Mouse (Mus musculus) adrenal gland (tissue): ENCODE results near the gene Rad9b.

Experiments
- intact Hi-C: fragments of 180-260 bp; cut with DNase I; formaldehyde crosslinking; loops from one replicate; pipeline ENCODE4 v1.15.1; 2025
- long read RNA-seq, 2 experiments: library from polyadenylated mRNA; unstranded; transcript quantifications; one replicate each; pipeline ENCODE4 v2.0.0; 2020; ENCODE audit warnings: borderline replicate concordance in 1 of 2; ENCODE audit not compliant: insufficient replicate concordance in 1 of 2

Rad9b gene
- long read RNA-seq, experiment 1, partial matches to known transcripts: 0 of 1 reads
- long read RNA-seq, experiment 1, other reads (novel, unspliced or antisense): 1 of 1 reads
- long read RNA-seq, experiment 2, partial matches to known transcripts: 1 of 4 reads
- long read RNA-seq, experiment 2, other reads (novel, unspliced or antisense): 2 of 4 reads

DNA sequence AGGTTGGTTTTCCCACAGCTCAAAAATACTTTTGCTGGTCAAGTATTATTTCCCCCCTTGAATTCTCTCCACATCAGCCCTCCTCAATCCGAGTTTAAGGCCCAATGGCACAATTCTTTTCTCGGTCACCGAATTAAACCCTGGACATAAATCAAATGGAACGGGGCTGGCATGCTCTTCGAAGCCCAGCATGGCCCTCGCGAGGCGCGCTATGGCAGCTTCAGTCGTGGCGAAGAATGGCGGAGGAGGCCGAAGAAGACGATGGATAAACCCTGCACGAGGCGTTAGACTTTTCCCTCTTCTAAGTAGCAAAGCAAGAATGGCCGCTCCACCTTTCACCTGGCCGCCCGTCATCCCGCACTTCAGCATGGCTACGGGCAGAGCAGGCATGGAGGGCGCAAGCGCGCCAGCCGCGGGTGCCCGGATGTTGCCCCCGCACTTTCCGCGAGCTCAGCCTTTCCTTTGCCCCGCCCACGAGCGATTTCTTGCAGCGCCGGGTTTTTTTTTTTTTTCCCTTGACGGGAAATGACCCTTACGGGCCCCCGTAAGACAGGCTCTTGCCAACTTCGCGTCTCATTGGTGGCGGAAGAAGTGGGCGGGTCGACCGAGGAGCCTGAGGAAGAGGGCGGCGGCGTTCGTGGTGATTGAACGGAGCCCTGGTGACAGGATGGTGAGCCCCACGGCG lies at the start of gene Rad9b, which contains the start of gene Vps29:
Gene Rad9b (minus strand): TSS at position 427 of the 685 bp plus-strand sequence.
Gene Vps29 (plus strand): TSS at position 563 of the 685 bp plus-strand sequence.
- intact Hi-C loops: no loop called here

DNA sequence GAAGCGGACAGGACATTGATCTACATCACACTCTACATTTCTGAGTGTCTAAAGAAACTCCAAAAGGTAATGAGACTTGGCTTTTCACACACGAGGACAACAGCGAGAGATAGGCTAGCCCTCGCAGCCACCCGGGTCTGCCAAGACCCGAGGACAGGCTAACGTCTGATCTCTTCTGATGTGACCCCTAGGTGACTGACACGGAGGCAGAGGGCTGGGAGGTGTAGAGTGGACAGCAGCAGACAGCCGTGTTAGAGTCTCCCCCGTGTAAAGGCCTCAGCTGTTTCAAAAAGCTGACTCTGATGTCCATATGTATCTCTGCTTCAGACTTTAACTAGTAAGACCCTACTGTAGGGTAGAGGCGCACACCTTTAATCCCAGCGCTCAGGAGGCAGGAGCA lies 49.3 kb upstream of the Rad9b start:
- intact Hi-C loops: loop anchor here (5.0 kb wide), 2 partner anchors 224 to 324 kb away; no protein-coding TSS in a partner anchor

DNA sequence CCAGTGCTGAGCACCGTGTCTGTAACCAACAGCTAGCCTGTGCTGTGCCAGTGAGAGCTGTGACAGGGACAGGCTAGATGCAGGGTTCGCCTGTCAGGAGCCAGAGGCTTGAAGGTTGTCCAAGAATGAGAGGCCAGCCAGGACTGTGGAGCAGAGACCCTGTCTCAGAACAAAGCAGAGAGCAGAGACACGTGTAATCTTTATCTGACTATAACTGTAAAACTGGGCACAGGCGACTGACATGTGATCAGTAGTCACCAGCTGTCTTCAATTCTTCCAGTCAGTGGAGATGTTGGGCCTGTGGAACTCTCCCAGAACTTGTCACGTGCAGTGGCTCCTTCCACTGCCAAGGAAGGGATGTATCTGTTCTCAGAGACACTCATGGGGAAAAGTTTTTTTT lies 48.7 kb upstream of the Rad9b start:
- intact Hi-C loops: loop anchor here (5.0 kb wide), 2 partner anchors 225 to 325 kb away; no protein-coding TSS in a partner anchor

DNA sequence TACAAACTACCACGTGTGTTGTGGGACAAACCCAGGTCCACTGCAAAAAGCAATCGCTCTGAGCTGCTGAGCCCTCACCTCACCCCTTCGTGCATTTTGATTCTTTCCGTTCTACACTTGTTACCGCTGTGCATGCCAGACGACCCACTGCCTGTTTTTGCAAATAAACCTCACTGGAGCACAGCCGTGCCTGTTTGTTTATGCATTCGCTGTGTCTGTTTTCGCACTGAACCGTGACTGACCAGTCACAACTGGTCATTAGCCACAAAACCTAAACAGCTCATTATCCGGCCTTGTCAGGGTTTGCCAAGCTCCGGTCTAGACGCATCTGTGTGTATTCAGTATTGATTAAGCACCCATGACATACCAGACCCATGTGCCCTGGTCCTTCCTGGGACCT lies 48.1 kb upstream of the Rad9b start:
- intact Hi-C loops: loop anchor here (5.0 kb wide), 2 partner anchors 225 to 325 kb away; no protein-coding TSS in a partner anchor

DNA sequence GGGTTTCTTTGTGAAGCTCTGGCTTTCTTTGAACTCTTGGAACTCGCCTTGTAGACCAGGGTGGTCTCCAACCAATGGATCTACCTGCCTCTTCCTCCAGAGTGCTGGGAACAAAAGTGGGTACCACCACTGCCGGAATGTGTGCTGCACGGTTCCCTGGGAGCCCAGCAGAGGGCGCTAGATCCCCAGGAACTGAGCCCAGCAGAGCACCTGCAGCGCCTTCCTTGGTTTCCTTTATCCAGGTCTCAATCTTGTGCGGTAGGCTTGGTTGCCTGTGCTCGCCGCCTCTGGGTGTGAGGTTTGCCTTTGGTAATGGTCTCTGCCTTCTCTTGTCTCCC lies 47.2 kb upstream of the Rad9b start:
- intact Hi-C loops: loop anchor here (5.0 kb wide), 2 partner anchors 226 to 326 kb away; no protein-coding TSS in a partner anchor

GRCm38 (mm10) chr5:122400628-122401302 lies 46.7 kb upstream of the Rad9b start:
- intact Hi-C loops: loop anchor here (5.0 kb wide), 2 partner anchors 227 to 327 kb away; no protein-coding TSS in a partner anchor

DNA sequence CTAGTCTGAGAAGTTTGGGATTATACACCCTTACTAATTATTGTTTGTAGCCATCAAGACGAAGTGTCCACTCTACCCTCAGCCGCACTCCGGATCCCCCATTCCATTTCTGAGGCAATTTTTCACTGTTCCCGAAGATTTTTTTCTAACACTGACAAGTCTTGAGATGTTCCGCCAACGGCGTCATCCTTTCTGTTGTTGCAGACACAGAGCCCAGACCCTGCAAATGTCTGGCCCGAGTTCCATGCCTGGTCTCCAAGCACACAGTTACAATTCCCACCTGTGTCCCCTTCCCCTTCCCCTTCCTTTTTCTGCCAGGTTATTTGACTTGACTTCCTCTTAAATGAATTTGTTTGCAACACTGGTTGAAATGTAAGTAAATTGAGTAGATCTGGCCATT lies 45.8 kb upstream of the Rad9b start:
- intact Hi-C loops: loop anchor here (5.0 to 10.0 kb wide), 3 partner anchors 227 to 327 kb away; no protein-coding TSS in a partner anchor

GRCm38 (mm10) chr5:122397495-122397894 lies 43.5 kb upstream of the Rad9b start:
- intact Hi-C loops: loop anchor here (10.0 kb wide), 1 partner anchor 263 kb away; no protein-coding TSS in a partner anchor

DNA sequence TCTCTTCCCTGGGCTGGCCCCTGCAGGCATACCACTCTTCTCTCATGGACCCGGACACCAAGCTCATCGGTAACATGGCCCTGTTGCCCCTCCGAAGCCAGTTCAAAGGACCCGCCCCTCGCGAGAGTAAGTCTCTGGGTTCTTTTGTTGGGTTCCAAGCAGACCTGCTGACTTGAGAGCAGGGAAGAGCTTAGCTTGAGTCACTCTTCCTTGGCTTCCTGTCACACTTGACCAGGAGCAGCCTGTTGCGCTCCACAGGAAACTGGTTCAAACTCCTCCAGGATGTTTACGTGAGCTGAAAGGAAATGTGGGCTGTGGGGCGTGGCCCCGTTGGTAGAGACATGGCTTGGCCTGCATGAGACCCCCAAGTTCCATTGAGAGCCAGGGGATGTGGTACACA lies 42.8 kb upstream of the Rad9b start:
- intact Hi-C loops: loop anchor here (10.0 kb wide), 1 partner anchor 262 kb away; no protein-coding TSS in a partner anchor

- intact Hi-C loops: loop anchor here (5.0 to 10.0 kb wide), 2 partner anchors 127 to 259 kb away; no protein-coding TSS in a partner anchor
These were observed 39.9 kb upstream of the Rad9b start for GRCm38 (mm10) chr5:122393887-122394286.

DNA sequence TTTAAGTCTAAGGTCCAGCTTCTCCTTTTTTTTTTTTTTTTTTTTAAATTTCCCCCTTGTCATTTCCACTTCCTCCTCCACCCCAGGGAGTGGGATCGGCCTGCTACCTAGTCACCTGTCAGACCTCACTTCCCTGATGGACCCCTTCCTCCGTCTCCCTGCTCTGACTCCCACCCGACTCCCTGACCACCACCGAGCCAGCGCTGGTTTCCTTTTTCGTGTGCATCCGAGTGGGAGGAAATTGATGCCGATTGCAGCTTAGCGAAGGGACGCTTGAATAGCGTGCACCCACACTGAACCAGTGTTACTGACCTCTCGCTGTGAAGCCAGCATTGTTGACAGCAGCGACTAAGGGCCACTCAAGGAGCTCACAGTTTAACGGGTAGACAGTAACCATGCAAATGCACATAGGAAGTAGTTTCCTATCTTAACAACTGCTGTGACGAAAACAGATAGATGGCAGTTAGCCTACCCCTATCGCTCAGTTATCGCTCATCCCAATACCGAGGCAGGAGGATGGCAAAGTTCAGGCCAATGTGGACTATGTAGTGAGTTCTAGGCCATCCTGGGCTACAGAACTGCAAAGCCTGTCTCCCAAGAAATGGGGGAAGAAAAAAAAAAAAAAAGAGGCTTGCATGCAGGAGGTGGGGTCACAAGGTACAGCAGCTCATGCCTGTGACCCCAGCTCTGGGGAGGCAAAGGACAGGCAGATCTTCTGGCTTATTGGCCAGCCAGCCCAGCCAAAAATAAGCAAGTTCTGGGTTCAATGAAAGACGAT lies 38.4 kb upstream of the Rad9b start:
- intact Hi-C loops: loop anchor here (5.0 to 10.0 kb wide), 2 partner anchors 125 to 258 kb away; no protein-coding TSS in a partner anchor

GRCm38 (mm10) chr5:122391786-122392180 lies 37.8 kb upstream of the Rad9b start, which contains the start of gene Arpc3:
Arpc3 (plus strand) TSS chr5:122391878.
- intact Hi-C loops: loop anchor here (5.0 to 10.0 kb wide), 2 partner anchors 124 to 257 kb away; no protein-coding TSS in a partner anchor

- intact Hi-C loops: loop anchor here (5.0 to 10.0 kb wide), 2 partner anchors 124 to 256 kb away; no protein-coding TSS in a partner anchor
These were observed 37.2 kb upstream of the Rad9b start for GRCm38 (mm10) chr5:122391178-122391785.

- intact Hi-C loops: loop anchor here (5.0 to 10.0 kb wide), 2 partner anchors 123 to 256 kb away; no protein-coding TSS in a partner anchor
These were observed 36.6 kb upstream of the Rad9b start for GRCm38 (mm10) chr5:122390671-122391070.

DNA sequence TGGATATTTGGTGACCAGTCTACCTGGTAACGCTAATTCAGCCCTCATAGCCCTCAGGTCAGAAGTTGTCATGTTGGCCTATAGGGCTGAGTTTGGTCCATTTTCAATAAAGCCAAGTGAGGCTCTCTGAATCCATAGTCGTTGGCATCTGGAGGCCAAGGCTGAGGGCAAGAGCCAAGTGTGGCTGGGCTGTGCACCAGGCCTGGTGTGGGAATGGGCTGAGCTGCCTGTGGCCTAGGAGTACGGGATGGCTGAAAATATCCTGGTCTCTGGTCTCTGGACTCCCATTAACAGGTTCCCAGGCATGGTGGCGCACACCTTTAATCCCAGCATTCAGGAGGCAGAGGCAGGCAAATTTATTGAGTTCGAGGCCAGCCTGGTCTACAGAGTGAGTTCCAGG lies 36.0 kb upstream of the Rad9b start:
- intact Hi-C loops: loop anchor here (5.0 to 10.0 kb wide), 2 partner anchors 123 to 255 kb away; no protein-coding TSS in a partner anchor

GRCm38 (mm10) chr5:122379374-122380155 lies 25.5 kb upstream of the Rad9b start:
- intact Hi-C loops: no loop called here

GRCm38 (mm10) chr5:122378171-122378570 lies 24.1 kb upstream of the Rad9b start:
- intact Hi-C loops: no loop called here

GRCm38 (mm10) chr5:122377101-122377833 lies 23.2 kb upstream of the Rad9b start:
- intact Hi-C loops: no loop called here
